Mouse (Mus musculus) liver, embryonic 14.5 days (tissue): ENCODE results near the gene Tsen34. TPM values are rescaled to one million over a fixed set of nuclear protein-coding genes. Genes with fewer than 3 reads are reported as not detected.
"Not testable (repeated sequence)": the region's sequence is repeated elsewhere in the genome, so short reads cannot be mapped to it uniquely, and the experiment has no call there.

Experiments
- ATAC-seq: fragments of 200-750 bp; cut with Nextera tagmentation; 2 replicates; pipeline ENCODE4 v1.8.0; 2017; ENCODE audit warnings: moderate number of reproducible peaks, mild to moderate bottlenecking, moderate library complexity; ENCODE audit not compliant: insufficient read depth
- DNase-seq, 3 experiments: peaks; one replicate each; pipeline ENCODE4 v3.0.0-alpha.2; 2012 to 2013; ENCODE audit warnings: low read depth in 3 of 3, low spot score in 3 of 3
- H3K27ac ChIP-seq: fragments of 300-500 bp; sonication (generic); 2 replicates; pipeline ENCODE4 v1.5.1; 2014; ENCODE audit warnings: moderate library complexity, mild to moderate bottlenecking, control low read depth, inconsistent platforms
- H3K27me3 ChIP-seq: fragments of 300-500 bp; sonication (generic); 2 replicates; pipeline ENCODE4 v1.6.1; 2014; ENCODE audit warnings: mild to moderate bottlenecking, low read length, moderate library complexity; ENCODE audit not compliant: control insufficient read depth, insufficient read depth
- H3K36me3 ChIP-seq: fragments of 300-500 bp; sonication (generic); replicated peaks from 2 replicates; pipeline ENCODE4 v1.6.1; 2014; ENCODE audit warnings: low read depth; ENCODE audit not compliant: control insufficient read depth, insufficient read depth
- H3K4me1 ChIP-seq, 2 experiments: fragments of 200-500 bp in 1 of 2; fragments of 300-500 bp in 1 of 2; sonication (generic) in 1 of 2; replicated peaks; 2 replicates each; pipeline ENCODE4 v1.6.1; 2012 to 2014; ENCODE audit warnings: antibody characterized with exemption in 1 of 2, inconsistent platforms in 1 of 2, low read length in 1 of 2; ENCODE audit not compliant: control insufficient read depth in 2 of 2, insufficient read depth in 2 of 2
- H3K4me2 ChIP-seq: fragments of 300-500 bp; sonication (generic); 2 replicates; pipeline ENCODE4 v1.6.1; 2014; ENCODE audit warnings: low read depth, mild to moderate bottlenecking, control low read depth, moderate library complexity
- H3K4me3 ChIP-seq, 2 experiments: fragments of 200-500 bp in 1 of 2; fragments of 300-500 bp in 1 of 2; sonication (generic) in 1 of 2; 2 replicates each; pipeline ENCODE4 v1.5.1; 2012 to 2014; ENCODE audit warnings: low read depth in 2 of 2, low read length in 2 of 2, mild to moderate bottlenecking in 2 of 2, control low read depth in 1 of 2, inconsistent platforms in 1 of 2, moderate library complexity in 1 of 2; ENCODE audit not compliant: insufficient read depth in 1 of 2
- H3K9ac ChIP-seq: fragments of 300-500 bp; sonication (generic); replicated peaks from 2 replicates; pipeline ENCODE4 v1.6.1; 2014; ENCODE audit warnings: mild to moderate bottlenecking, control low read depth, moderate library complexity
- H3K9me3 ChIP-seq: fragments of 300-500 bp; sonication (generic); 2 replicates; pipeline ENCODE4 v1.6.1; 2016; ENCODE audit warnings: low read length, mixed read lengths; ENCODE audit not compliant: control insufficient read depth
- CTCF ChIP-seq: IDR thresholded peaks from 2 replicates; pipeline ENCODE4 v1.5.1; 2016; ENCODE audit warnings: antibody characterized with exemption, low read depth, control low read depth
- EP300 ChIP-seq: IDR thresholded peaks from 2 replicates; pipeline ENCODE4 v1.6.1; 2016; ENCODE audit warnings: antibody characterized with exemption, low read depth
- WGBS: fragments of 180-500 bp; shearing (Covaris S2); extraction: QIAGEN DNeasy Blood & Tissue Kit; methylation state at CpG from one replicate; pipeline ENCODE4 v1.1.7; 2014; ENCODE audit not compliant: insufficient replicate concordance; 5-methylcytosine and 5-hydroxymethylcytosine counted together
- polyA plus RNA-seq, 2 experiments: library from polyadenylated mRNA; depleted of rRNA in 1 of 2; stranded (reverse) in 1 of 2; unstranded in 1 of 2; fragments of >200 nt; fragmentation: Nextera tagmentation in 1 of 2; extraction: Ambion mirVana in 1 of 2; gene quantifications; 2 replicates each; pipeline versions ENCODE4 v1.2.1 to v1.2.3; 2012 to 2014

The Tsen34 gene
- polyA plus RNA-seq, 2 experiments: 22.8 to 34.4 TPM

DNA sequence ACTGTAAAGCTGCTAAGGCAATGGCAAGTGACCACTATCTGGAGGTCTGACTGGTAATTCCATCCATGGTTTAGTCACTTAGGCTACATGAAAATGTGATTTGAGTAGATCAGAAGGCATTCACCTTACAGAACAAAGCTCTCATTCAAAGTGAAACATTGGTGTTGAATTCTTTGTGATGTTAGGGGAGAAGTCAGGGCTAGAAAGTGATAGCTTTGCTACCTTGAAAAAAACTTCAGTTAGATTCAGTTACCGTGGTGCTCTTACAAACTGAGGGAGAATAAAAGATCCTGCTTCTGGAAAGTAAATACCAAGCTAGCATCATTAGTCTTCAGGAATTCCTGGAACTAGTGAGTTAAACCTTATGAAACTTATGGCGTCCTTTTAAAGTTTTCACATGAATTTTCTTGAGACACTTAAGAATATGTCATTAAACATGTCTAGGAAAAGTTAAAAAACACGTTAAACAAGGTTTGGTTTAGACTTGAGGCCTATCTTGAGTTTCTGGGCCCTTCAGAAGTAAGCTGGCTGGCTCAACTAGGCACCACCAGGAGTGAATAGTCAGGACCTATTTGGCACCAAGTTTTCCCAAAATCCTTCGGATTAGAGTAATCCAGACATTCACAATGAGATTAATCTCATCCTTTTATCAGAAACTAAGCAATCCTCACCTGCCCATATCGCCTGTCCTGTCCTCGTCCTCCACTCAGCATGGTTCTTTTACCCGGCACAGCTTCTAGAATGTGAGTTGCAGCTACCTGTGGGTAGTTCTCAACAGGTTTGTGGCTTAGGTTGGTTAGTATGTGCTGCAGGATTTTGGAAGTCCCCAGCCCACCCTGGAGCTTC, 15.1 kb downstream of the Tsen34 start:
- ATAC-seq: peak; percentile 4; the same call in 1 of the 2 replicates
- 18% methylated on average over 7 of the region's 7 CpGs for WGBS
- no peak for DNase-seq

DNA sequence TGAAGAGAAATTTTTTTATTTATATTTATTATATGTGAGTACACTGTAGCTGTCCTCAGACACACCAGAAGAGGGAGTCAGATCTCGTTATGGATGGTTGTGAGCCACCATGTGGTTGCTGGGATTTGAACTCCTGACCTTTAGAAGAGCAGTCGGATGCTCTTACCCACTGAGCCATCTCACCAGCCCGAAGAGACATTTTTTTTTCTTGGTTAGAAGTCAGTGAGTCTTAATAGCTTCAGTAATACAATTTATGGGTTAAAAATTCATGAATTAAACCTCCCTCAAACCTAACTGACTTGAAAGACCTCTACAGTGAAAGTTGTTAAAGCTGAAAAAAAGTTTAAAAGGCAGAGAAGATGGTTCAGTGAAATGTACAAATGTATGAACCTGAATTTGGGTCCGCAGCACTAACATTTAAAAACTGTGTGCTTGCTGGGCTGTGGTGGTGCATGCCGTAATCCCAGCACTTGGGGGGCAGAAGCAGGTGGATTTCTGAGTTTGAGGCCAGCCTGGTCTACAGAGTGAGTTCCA, 15.9 kb downstream of the Tsen34 start:
- H3K9ac ChIP-seq: not testable (repeated sequence)
- ATAC-seq: peak; percentile 1; the same call in 1 of the 2 replicates
- peak; percentile 24; the same call in 1 of the 2 replicates for TF ChIP-seq CTCF

More for the DNA sequence above, 15.1 kb downstream of the Tsen34 start:
- H3K4me1 ChIP-seq: peaks cover 5 to 10% of the 10 kb centered on the region in 2 experiments; a peak in 2 of 4 replicates
- no peaks in the 10 kb centered on the region for H3K9me3 ChIP-seq
- TF ChIP-seq EP300 (no peak), CTCF (no peak)
- no peak overlapping the region for H3K27ac ChIP-seq
- no peaks in the 10 kb centered on the region for H3K27me3 ChIP-seq
- no peak overlapping the region for H3K9ac ChIP-seq
- H3K36me3 ChIP-seq: peaks cover 32% of the 10 kb centered on the region
- no peak overlapping the region for H3K4me2 ChIP-seq
- no peak overlapping the region for H3K4me3 ChIP-seq

DNA sequence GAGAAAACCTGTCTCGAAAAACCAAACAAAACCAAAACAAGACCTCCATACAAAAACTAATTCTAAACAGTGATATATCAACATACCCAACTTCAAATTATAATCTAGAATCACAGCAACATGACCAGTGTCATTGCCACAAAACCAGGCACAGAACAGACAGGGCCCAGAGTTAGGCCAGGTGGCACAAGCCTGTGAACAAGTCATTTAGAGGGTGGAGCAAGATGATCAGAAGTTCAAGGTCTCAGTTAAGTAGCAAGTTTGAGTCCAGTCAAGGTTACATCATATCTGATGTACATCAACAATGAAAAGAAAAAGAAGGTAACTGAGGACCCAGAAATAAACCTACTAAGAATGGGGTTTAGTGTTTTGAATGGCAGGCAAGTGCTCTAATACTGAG, 16.3 kb downstream of the Tsen34 start:
- no peaks in the 10 kb centered on the region for H3K27me3 ChIP-seq
- no peak overlapping the region for H3K27ac ChIP-seq
- no peak overlapping the region for H3K9ac ChIP-seq
- ATAC-seq: no peak
- TF ChIP-seq CTCF (no peak), EP300 (no peak)
- no peak overlapping the region for H3K4me2 ChIP-seq
- H3K4me3 ChIP-seq: no peak overlapping the region
- DNase-seq: no peak
- peaks cover 32% of the 10 kb centered on the region for H3K36me3 ChIP-seq
- H3K4me1 ChIP-seq: peaks cover 5 to 10% of the 10 kb centered on the region in 2 experiments; a peak in 2 of 4 replicates
- 42% methylated on average over 1 of the region's 1 CpGs for WGBS
- H3K9me3 ChIP-seq: no peaks in the 10 kb centered on the region

More for the DNA sequence above, 15.9 kb downstream of the Tsen34 start:
- H3K36me3 ChIP-seq: peaks cover 32% of the 10 kb centered on the region
- not testable (repeated sequence) for H3K4me3 ChIP-seq, H3K27ac ChIP-seq, H3K9me3 ChIP-seq, H3K4me2 ChIP-seq, DNase-seq, H3K27me3 ChIP-seq
- 23% methylated on average over 5 of the region's 5 CpGs for WGBS
- H3K4me1 ChIP-seq: peaks cover 5 to 10% of the 10 kb centered on the region in 2 experiments; a peak in 2 of 4 replicates

DNA sequence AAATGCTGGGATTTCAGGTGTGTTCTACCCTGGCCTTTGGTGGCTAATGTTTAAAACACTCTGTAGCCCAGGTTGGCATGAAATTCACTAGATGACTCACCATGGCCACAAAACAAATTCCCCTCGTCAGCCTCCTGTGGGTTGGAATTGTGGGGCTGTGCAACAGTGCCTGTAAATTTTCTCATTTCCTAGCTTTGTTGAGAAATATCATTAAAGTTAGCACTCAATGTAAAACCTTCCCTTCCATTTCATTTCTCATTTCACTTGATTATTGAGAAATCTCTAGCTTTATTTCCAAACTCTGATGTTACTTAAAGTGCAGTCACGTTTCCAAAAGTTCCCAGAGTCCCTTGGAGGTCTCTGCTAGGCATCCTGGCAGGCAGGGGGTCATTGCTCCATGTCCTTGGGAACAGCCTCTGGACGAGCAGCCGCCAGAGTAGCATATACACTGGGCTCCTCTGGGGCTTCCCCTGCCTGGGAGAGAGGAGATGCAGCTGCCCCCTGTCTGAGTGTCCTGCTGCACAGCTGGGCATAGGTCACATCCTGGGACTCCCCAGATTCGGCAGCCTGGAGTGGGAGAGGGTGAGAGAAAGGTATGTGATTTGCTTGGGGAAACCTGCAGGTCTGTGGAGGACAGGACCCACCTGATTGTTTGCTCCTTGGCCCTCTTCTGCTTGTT, 19.7 kb downstream of the Tsen34 start:
- WGBS: 36% methylated on average over 5 of the region's 5 CpGs

DNA sequence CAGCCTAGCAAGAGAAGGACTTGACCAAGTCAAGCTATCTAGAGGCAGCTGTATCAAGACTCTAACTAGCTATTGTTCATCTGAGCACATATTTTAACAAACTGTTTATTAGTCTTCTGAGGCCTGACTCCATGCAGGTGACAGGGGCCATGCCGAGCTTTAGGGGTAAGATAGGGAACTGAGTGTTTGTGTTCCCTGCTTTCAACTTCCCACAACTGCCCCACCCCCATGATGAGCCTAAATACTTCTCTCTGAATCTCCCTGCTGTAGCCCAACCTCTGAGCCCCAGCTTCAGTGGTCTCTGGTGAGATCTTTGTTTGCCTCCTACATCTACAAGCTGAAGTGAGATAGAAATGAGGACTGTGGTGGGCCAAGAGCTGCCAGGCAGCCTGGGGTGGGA, 22.6 kb downstream of the Tsen34 start:
- H3K36me3 ChIP-seq: no peaks in the 10 kb centered on the region
- no peak overlapping the region for H3K9ac ChIP-seq
- H3K27me3 ChIP-seq: no peaks in the 10 kb centered on the region
- no peak overlapping the region for H3K4me2 ChIP-seq
- TF ChIP-seq EP300 (no peak), CTCF (no peak)
- H3K4me1 ChIP-seq: no peaks in the 10 kb centered on the region; a peak in 1 of 4 replicates
- no peak overlapping the region for H3K4me3 ChIP-seq
- H3K9me3 ChIP-seq: no peaks in the 10 kb centered on the region
- ATAC-seq (no peak), DNase-seq (no peak)
- H3K27ac ChIP-seq: no peak overlapping the region
- 5% methylated on average over 1 of the region's 1 CpGs for WGBS

More for the DNA sequence above, 19.7 kb downstream of the Tsen34 start:
- H3K4me3 ChIP-seq: no peak overlapping the region
- TF ChIP-seq EP300: no peak
- TF ChIP-seq CTCF: no peak
- H3K27ac ChIP-seq: no peak overlapping the region
- H3K4me1 ChIP-seq: no peaks in the 10 kb centered on the region; a peak in 1 of 4 replicates
- no peak overlapping the region for H3K9ac ChIP-seq
- no peaks in the 10 kb centered on the region for H3K9me3 ChIP-seq
- H3K36me3 ChIP-seq: peaks cover 3% of the 10 kb centered on the region
- ATAC-seq (no peak), DNase-seq (no peak)
- no peaks in the 10 kb centered on the region for H3K27me3 ChIP-seq
- no peak overlapping the region for H3K4me2 ChIP-seq

DNA sequence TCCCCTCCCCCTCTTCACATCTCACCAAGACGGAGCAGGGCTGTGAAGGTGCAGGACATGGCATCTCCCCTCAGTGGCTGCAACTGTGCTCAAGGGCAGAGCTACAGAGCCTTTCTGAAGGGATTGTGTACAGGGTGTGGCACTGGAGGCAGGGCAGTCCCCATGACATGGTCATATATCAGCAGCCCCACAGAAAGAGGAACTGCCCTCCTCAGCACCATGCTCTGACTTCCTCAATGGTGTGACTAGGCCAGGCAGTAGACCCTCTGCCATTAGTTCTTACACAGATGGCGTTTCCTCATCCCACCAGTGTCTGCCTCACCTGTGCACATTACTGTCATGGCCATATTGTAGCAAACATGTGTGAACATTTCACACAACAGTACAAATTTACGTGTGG, 27.6 kb downstream of the Tsen34 start, which contains the start of gene Pirb:
Pirb (minus strand) TSS at position 124 of the 400 bp plus-strand sequence.
- no CpG with 5 or more reads among the region's 3 CpGs for WGBS
- DNase-seq, H3K4me2 ChIP-seq, H3K9ac ChIP-seq, ATAC-seq, H3K27ac ChIP-seq, H3K4me1 ChIP-seq, H3K9me3 ChIP-seq, H3K4me3 ChIP-seq, H3K36me3 ChIP-seq, H3K27me3 ChIP-seq: not testable (repeated sequence)

DNA sequence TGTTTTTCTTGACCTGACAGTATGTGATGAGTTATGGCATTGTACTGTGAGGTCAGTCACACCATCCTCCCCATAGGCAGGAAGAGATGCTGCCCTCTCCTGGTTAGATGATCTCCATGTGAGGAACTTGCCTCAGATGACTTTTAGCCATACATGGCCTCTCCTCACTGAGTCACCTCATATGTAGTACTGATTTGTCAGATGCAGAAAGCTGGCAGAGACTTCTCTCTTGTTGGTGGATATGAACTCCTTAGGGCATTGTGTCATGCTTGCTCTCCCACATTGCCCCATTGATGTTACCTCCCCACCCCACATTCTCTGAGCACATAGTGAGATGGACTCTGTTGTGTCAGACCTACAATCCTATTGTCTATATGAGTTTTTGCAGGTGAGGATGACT, 32.8 kb downstream of the Tsen34 start:
- not testable (repeated sequence) for H3K27me3 ChIP-seq, DNase-seq, H3K9me3 ChIP-seq, H3K9ac ChIP-seq, H3K27ac ChIP-seq, ATAC-seq, H3K4me1 ChIP-seq, H3K4me3 ChIP-seq, H3K4me2 ChIP-seq, H3K36me3 ChIP-seq
